Mouse (Mus musculus): ENCODE results near the gene Mmp21. TPM values are rescaled to one million over a fixed set of nuclear protein-coding genes. Genes with fewer than 3 reads are reported as not detected.

The Mmp21 gene
- total RNA-seq, 2 experiments from 2014 or later, result 0.20 to 0.25 TPM

DNA sequence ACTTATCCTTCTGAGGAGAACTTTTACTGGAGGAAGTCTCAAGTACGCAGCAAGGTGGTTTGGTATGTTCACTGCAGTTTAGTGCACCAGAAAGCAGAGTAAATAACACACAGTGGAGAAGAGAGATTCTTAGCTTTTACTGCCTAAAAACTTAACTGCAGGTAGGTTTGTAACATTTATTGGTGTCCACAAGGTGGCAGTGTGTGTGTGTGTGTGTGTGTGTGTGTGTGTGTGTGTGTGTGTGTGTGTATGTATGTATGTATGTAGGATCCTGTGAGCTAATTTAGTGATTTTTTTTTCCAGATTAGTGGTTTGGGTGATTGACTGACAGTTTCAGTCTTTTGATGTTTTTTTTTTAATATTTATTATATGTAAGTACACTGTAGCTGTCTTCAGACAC is 10.8 kb downstream of the Mmp21 start:
- no peak for DNase-seq (ENCODE audit: low spot score in 2 of 2)

DNA sequence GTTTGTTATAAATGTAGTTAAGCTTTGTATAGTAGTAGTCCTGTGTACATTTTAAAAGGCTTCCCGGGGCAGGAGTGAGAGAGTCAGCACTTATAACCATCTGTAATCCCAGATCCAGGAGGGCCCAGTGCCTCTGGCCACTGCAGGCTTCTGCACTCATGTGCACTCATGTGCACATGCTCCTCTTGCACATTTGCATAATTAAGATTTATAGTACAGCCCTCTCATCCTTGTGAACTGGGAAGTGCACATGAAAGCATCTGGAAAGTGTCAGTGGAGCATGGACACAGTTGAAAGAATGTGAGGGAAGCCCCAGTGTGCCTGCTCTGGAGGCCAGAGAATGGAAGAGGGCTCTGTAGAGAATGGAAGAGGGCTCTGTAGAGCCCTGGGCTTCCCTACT is 17.4 kb downstream of the Mmp21 start:
- no peak for DNase-seq (ENCODE audit: low spot score in 2 of 2)

- DNase-seq (ENCODE audit: low spot score in 2 of 2), result no peak
Measured at GRCm38 (mm10) chr7:133645716-133646115, 34.1 kb downstream of the Mmp21 start.

- peak; percentile 70 to 79 for DNase-seq (ENCODE audit: low spot score in 2 of 2)
Measured at GRCm38 (mm10) chr7:133638821-133639220, 41.0 kb downstream of the Mmp21 start.

GRCm38 (mm10) chr7:133638306-133638705 is 41.6 kb downstream of the Mmp21 start:
- DNase-seq (ENCODE audit: low spot score in 2 of 2), result peak in 1 of 2 experiments; percentile 28

GRCm38 (mm10) chr7:133637361-133638305 is 42.2 kb downstream of the Mmp21 start, which contains the start of gene Edrf1:
Edrf1 (plus strand) TSS chr7:133637543.
- peak; percentile 94 to 97 for DNase-seq (ENCODE audit: low spot score in 2 of 2)

GRCm38 (mm10) chr7:133636738-133637352 is 43.0 kb downstream of the Mmp21 start:
- peak; percentile 85 to 95 for DNase-seq (ENCODE audit: low spot score in 2 of 2)

DNA sequence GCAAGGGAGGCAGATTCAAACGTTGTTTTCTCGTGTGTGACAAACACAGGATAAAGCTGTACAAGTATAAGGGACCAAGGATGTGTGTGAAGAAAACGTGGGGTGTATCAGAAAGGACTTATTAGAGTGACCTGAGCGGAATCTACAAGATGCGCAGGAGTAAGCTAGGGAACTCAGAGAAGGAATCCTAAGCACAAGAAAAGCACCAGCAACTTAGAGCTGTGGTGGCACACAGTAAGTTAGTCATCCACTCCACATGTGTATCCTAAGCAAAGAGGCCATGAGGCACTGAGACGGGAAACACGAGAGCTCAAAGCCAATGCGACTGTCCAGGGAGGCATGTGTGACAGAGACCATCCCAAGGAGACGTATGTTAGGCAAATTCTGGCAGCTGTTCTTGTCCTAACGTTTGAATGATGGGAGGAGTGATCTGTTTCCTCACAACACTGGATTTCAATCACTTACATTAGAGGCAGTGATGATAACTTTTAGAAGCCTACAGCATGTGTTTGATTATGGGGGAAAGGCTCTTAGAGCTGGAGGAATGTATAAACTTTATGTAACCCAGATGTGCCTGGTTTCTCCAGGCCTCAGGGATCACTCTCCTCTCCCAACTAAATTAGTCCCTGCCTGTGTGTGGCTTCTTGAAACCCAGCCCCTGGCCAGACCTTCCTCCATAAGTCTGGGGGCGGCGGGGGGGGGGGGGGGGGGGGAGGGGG is 44.8 kb downstream of the Mmp21 start:
- no peak for DNase-seq (ENCODE audit: low spot score in 2 of 2)

DNA sequence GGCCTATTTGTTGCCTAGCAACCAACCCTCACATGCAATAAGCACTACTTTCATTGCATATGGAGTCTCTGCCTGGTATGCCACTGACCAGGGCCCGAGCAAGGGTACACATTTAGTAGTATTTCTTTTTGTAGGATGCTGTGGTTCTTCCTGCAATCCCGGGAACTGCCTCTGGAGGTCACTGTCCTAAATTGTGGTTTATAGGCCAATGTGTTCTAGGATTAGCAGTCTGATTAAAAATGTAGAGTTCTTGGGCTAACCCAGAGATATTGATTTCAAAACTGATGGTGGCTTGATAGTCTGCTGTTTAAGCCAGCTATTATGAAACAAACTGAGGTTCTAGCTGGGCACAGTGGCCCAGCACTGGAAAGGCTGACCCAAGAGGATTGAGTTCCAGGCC is 47.4 kb downstream of the Mmp21 start:
- peak in 1 of 2 experiments; percentile 80 for DNase-seq (ENCODE audit: low spot score in 2 of 2)

DNA sequence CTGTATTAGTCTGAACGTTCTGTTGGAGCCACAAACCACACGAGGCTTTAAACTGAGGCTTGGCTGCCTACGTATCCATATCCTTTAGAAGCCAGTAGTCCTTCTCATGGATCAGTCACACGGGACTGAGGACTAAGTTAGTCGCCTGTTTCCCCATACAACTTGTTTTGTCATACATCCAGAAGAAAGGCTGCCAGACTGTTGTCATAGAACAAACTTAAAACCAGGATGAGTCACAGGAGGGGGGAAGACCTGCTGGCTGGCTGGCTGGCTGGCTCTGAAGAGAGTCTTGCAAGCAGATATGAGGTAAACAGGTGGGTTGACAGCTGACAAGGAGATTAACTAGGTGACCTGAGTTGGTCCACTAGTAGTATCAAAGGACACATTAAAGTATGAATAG is 49.0 kb downstream of the Mmp21 start:
- DNase-seq (ENCODE audit: low spot score in 2 of 2), result no peak

GRCm38 (mm10) chr7:133627184-133627936 is 52.5 kb downstream of the Mmp21 start:
- peak in 1 of 2 experiments; percentile 45 for DNase-seq (ENCODE audit: low spot score in 2 of 2)

Other genes starting within 250 kb of the Mmp21 start
- not detected for gene Tex36, start 77.9 kb downstream of the Mmp21 start, total RNA-seq (2021)
- 10 to 100 TPM; 27.9 to 28.9 TPM for gene Edrf1, start 42.5 kb downstream of the Mmp21 start, total RNA-seq (2021)
- gene Bccip, start 29.3 kb upstream of the Mmp21 start, total RNA-seq (2021), result 10 to 100 TPM; 64.7 to 67.8 TPM
- gene Uros, start 30.0 kb upstream of the Mmp21 start, total RNA-seq (2021), result 10 to 100 TPM; 18.4 to 19.1 TPM
- gene Fank1, start 96.8 kb upstream of the Mmp21 start, total RNA-seq (2021), result 1 to 10 TPM; 2.2 to 2.8 TPM
- 10 to 100 TPM; 35.4 to 36.5 TPM for gene Dhx32, start 102.7 kb upstream of the Mmp21 start, total RNA-seq (2021)

Data from layer of hippocampus, adult 18-20 months (tissue).